Mouse (Mus musculus): ENCODE results near the gene Igsf3. TPM values are rescaled to one million over a fixed set of nuclear protein-coding genes. Genes with fewer than 3 reads are reported as not detected.

Gene Igsf3
- total RNA-seq, 2 experiments from 2014 or later, result 10.5 to 10.6 TPM

DNA sequence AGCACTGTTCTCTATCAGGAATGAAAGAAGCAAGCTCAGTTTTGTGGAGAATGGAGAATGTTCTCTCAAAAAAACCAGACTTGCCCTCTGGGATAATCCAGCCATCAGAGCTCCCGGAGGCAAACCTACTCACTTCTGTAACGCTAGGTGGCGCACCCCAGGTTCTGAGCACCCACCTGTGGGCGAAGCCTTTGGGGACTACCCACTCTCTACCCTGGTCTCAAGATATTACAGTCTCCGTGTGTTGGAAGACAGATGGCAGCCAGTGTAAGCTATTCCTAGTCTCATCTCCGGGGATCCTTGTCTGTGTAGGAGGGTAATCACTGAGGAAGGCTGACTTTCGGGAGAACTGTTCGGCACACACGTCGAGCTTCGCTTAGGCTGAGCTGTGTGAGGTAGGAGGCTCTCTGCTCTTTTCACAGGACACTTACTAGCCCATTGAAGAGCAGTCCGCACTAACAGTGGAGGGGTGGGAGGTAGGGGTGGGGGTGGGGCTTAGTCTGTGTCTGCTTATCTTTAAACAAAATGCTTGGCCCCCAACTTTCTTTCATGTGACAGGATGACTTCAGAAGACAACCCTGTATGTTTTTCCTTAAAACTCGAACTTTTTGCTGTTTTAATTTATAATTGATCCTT, 4.4 kb upstream of the Igsf3 start:
- peak; percentile 48 to 77 for DNase-seq

DNA sequence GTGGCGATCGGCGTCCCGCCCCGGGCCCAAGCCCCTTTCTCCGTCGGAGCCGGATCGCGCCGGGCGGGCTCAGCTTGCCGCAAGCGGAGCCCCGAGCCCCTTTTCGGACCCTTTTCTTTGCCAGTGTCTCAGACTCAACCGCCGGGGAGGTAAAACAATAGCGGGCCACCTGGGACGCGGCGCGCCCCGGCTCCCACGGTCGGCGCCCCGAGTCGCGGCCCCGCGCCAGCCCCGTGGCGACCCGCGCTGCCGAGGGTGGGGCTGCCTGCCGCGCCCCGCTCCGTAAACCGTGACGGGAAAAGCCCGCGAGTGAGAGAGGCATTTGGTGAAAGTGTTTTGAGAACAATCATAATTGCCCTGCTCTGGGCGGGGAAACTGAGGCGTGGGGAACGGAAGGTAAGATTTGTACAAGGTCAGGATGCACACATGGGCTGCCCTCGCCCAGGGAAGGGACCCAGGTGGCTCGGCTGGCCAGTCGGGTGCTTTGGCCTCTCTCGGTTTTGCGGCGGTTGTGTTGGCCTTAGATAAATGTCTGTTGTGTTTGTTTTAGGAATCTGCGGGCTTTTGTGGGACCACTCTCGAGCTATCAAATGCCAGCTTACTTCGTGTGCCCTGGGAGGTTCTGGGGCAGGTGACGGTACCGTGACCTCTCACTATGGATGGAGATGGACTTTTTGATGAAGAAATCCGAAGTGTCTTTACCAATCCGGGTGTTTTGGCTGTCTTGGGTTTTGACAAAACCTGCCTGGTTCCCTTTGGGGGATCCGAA, 557 bp downstream of the Igsf3 start:
- peak in 1 of 2 experiments; percentile 40 for DNase-seq

DNA sequence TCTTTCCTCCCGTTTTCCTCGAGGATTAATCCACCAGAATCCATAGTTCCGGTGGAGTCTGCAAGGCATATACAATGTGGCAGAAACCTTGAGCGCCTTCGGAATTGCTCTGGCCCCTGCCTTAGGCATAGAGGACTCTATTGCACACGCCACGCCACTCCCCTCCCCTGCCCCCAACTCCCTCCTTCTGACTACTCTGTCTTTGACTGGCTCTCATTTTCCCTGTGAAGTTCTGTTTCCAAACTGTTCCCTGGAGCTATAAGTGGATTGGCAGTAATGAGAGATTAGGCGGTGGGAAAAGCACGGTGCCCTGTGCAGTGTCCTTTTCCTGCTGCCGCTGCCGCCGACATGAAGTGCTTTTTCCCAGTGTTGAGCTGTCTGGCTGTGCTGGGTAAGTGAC, 1.2 kb downstream of the Igsf3 start:
- peak in 1 of 2 experiments; percentile 63 for DNase-seq

DNA sequence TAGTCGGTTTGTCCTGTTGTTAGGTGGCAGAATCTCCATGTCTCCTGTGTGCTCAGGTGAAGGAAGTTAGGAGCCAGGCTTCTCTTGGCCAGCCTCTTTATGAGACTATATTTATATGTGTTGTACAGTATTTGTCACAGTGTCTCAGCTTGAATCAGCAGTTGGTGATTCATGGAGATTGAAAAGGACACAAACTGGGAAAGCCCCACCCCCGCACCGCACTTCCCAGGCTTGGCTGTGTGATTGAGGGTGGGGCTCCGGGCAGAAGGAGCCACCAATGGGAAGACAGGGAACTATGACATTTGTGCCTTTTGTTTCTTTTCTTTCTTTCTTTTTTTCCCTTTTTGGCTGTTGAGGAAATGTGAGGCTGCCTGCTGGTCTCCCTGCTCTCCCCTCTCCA, 2.9 kb downstream of the Igsf3 start:
- peak; percentile 66 to 67 for DNase-seq

DNA sequence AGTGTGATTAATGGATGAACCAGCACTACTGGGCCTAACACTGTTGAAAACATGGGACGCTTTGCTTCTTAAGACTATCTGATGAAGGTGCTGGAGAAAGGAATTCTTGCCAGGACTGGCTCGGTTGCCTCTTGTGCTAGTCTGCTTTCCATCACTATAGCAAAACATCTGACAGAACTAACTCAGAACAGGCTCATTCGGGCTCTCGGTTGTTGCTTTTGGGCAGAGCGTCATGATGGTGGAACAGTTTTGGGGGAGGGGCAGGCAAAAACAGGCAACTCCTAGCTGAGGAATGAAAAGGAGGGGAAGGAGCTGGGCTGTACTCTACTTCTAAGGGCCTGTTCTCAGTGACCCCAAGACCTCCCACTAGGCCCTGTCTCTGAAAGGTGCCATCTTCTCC, 4.8 kb downstream of the Igsf3 start:
- DNase-seq, result no peak

DNA sequence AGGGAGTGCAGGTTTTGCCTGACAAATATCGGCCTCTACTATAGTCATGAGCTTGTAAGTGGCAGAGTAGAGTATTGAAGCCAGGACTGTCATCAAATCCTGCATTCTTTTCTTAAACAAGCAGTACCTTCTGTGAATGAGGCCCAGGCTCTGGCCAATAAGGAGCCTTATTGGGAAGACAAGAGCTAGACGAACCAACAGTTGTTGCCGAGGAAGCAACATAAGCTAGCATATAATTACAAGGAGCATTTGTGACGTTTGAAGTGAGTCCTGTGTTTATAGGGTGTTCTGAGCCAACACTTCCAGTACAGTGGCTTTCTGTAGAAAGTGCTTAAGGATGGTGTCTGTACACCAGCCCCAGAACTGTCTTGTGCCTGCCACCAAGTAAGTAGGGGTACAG, 5.9 kb downstream of the Igsf3 start:
- DNase-seq, result no peak

DNA sequence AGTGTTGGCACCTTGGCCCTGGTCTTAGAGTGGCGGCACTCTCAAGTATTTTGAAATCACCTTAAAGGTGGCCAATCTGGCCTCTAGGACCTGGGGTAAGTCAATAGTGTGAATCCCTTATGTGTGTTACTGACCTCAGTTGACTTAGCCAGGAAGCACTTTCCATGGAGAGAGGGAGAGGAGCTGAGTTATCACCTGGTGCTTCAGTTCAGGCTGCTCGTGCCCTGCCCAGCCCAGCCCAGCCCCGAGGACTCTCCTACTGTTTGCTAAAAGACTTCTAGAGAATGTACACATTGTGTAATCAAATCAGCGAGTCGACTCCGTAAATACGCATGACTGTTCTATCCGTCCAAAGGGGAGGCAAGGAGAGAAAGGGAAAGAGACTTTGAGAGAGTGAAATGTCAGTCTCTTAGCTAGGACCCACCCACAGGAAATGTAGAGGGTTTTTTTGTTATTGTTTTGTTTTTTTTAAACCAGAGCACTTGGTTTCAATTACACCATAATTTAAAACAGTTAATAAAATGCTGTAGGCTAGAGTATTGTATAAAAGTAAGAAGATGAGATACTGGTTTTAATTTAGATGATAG, 9.6 kb downstream of the Igsf3 start:
- DNase-seq, result no peak

DNA sequence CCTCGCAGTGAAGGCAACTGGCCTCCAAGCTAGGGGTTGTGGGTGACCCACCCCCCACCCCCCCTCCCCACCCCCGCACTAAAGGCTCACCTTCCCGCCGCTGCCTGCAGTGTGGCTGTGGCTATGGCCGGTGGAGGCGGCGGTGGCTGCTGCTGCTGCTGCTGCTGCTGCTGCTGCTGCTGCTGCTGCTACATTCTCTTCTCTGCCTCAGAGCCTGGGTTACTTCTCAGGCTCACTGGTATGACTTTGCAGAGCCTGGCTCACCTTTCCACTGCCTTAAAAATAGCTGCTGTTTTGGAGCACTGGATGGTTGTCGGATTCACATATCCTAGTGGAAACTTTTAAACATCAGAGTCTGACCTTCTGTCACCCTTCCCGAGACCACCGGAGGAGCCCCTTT, 11.0 kb downstream of the Igsf3 start:
- no peak for DNase-seq

DNA sequence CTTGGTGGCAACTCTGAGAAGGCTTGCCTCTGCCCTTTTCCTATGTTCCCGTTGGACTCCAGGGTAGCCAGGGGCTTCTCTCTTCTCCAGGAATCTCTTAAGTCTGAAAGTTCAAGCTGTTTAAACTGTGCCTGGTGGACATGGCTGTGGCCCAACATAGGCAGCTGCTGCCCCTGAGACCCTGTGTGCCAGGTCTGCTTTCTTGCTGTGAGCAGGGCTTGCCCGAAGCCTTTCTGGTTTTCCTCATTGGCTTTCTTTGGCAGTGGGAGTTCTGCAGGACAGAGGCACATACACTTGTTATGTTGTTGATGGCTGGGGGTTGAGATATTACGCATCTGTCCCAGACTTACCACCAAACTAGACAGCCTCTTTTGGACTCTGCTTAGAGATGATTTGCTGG, 12.7 kb downstream of the Igsf3 start:
- DNase-seq, result no peak

DNA sequence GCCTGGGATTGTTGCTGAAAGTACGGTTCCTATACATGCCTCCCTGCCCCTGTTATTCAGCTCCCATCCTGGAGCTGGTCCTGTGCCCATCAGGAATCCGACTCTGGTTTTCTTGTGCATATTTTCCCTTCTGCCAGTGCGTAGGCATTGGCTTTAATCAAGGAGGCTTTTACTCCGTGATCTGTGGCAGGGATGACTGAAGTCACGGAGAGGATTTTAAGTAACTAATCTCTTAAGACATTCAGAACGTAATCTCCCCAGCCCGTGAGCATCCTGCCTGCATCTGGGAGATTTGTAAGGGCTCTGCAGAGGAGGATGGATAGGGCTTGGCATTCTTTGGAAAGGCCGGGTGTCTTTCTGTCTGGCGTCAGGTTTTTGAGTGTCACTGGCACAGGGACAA, 13.6 kb downstream of the Igsf3 start:
- DNase-seq, result no peak

DNA sequence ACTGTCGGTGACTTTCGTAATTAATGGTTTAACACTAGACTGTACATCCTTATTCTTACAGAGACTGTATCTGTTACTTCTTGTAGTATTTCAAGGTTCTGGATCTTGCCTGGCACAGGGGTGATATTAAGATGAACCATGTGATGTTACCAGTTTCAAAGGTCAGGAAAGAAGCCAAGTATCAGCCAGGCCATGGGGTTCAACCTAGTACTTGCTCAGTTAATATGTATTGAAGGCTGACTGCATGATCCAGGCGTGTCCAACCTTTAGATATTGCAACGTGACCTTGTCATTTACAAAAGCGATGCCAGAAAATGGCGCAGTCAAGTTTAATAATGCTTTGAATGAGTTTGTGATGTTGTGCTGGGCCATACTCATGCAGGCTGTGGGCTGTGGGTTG, 15.1 kb downstream of the Igsf3 start:
- no peak for DNase-seq

DNA sequence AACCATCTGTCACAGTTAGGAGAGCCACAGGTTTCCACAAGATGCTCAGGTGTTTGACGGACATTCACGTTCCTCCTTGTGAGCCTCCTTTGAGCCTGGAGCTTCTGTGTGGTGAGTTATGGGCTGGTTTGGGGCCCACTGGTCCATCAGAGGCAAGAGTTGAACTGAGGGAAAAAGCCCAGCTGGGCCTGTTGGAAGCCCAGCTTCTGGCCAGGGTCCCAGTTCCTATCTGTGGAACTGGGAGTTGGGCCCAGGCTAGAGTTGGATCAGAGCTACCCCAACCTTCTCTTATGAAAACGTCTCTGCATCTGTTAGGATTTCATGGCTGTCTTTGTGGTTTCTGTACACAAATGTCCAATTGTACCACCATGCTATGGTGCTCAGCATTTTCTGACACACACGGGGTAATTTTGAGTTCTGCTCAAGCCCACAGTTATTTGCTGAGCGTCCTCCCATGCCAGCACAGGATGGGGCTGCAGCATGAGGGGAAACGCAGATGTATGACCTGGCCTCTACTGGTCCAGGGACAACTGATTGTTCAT, 16.3 kb downstream of the Igsf3 start:
- peak; percentile 76 to 80 for DNase-seq

DNA sequence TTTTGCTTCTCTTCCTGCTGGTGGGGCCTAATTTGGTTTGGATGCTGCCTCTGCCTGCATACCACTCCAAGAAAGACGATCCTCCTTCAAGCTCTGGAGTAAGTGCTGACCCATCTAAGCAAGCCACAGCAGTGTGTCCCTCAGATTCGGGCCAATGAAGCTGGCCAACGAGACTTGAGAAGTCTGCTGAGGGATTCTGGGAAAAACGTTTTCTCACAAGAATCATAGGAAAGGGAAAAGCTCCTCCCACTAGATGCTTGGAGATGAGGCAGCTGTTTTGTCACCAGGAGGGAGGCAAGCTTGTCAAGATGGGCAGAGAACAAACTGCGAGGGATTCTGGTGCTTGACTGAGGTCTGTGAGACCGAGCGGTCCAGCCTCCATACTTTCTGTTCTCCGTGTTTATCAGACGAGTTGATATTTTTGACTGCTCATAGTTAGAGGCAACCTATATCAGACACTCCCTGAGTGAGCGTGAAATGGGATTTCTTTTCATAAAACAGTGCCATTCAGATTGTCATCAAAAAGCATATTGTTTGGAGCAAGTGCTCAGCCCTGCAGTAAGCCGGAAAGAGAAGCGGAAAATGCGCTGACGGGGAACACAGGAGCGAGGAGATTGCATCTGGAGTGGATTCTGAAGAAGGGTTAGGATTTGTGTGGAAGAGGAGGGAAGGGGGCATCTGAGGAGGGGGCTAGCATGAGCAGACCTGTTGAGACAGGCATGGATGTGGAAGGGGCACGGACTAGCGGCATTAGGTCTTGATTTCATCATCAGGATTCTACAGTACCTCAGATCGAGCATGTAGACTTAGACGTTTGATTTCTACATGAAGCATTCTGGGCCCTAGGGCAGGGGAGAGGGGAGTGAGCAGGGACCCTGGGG, 17.0 kb downstream of the Igsf3 start:
- peak; percentile 76 to 84 for DNase-seq

DNA sequence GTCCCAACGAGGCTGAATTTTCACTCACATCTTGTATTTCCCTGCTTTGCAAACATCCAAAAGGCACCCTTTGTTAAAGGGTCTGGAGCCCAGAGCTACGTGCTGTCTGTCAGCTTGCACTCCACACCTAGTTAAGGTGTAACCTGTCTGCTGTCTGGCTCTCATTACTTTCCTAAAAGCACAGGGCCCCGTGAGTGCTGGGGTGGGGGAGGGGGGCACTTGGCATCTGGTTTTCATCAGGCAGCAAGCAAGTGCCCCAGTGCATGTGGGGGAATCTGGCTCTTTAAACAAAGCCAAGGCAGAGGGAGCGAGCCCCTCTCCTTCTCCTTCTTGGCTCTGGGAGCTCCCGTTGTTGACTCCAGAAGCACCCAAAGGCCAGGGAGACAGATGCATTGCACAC, 18.5 kb downstream of the Igsf3 start:
- DNase-seq, result no peak

DNA sequence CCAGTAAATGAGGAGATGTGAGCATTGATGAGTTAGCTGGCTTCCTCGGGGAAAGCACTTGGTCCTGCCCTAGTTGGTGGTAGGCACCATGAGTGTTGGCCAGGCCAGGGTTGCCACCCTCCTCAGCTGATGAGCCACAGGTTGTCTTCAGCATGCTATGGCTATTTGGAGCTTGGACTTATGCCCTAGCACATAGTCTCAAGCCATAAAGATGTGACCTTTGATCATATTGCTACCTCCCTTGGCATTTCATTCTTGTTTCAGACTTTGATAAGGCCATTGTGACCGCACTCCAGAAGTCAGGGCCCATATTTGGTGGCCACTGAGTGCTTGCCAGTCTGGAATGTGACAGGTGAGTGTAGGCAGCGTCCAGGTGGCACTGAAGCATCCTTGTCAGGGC, 19.2 kb downstream of the Igsf3 start:
- DNase-seq, result no peak

DNA sequence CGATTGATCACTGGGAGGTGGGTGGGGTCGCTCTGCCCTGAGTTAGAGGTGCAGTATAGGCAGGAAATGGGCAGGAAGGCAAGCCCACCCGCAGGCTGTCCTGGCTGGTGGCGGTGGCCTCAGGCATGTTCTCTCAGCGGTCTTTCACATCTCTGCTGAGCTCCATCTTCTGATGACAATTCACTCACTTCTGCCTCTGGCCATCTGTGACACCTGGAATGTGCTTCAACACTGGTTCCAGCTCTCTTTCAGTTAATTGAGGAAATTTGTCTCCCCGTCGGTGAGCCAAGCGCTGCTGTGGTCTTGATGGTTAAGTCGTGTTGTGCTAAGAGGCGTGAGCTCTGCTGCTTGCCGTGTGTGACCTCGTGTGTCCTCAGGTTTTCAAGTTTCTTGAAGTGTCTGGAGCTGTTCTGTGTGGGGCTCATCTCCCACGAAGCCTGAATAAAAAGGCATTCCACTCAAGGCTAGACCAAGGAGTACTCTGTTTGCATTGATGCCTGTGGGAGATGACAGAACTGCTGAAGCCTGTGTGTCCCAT, 19.9 kb downstream of the Igsf3 start:
- no peak for DNase-seq

DNA sequence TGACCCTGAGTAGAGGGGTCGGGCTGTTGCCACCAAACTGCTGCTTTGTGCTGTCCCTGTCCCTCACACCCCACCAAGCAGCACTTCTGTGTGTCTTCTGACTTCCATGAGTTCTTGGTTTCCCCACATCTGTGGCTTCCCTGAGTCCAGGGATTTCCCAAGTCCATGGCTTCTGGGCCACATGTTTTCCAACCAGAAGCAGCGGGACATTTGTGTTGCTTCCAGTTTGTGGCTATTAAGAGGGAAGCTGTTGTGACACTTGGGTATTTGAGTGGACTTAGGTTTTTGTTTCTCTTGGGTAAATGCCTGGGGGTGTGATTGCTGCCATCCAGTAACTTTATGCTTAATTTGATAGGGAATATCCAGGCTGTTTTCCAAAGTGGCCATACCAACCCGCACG, 20.5 kb downstream of the Igsf3 start:
- DNase-seq, result peak in 1 of 2 experiments; percentile 35

DNA sequence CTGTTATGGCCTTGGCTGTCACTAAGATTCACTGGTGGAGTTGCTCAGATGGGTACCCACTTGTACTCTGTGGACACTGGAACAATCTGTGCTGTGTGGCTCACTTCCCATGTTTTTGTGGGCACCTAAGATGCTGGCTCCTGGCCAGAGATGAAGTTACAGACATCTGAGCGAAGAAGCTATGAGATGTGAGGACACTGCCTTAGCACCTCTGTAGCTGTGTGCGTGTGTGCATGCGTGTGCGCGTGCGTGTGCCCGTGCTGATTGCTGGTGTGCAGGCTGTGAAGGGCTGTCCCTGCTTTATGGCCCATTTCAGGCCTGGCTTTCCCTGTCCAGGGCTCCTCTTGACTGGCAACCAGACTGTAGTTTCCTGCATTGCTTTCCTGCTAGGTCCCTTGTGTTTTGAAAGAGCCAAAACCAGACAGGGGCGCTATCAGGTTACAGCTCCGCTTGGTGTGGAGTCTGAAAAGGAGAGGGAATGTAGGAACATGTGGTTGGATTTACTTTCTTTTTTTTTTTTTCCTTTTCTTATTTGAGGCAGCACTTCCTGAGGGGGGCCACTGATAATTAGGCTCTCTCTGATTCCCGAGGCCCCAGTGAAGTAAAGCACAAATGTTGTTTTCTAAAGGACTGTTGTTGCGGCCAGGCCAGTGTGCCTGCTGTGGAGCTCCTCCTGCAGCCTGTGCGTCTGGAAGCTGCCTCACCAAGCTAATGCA, 21.3 kb downstream of the Igsf3 start:
- DNase-seq, result peak; percentile 52 to 68

DNA sequence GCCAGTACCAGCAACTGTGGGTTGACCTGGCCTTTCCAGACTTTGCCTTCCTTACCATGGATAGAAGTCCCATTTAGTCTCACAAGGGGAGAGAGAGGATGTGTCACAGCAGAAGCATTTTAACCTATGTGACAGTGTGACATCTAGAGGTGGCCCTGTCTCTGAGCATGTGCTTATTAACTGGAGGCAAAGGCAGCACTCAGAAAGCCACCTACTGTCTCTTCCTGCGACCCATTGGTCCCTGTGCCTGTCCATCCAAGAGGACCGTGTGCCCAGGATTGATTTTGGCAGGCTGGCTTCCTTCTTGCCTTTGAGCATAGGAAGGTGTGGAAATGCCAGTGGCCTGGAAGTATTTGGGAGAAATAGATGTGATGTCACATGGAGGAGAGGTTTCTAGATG, 22.0 kb downstream of the Igsf3 start:
- DNase-seq, result no peak

DNA sequence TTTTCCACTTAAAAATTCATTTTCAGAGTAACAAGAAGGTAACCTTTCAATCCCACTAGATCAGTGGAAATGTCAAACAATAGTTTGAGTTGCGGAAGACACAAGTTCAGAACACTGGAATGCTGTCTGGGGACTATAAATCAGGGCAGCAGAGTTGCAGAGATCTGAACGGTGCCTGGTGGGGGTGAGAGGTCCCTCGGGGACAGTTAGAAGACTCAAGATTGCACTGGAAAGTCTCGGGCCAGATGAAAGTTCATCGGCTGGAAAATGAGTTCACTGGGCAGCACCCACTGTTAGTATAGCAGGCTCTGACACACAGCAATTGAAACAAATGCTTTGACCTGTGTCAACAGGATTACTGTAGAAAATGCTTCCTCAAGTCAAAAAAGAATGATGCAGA, 24.6 kb downstream of the Igsf3 start:
- DNase-seq, result no peak

All from heart, adult 18-20 months (tissue).